Mouse (Mus musculus) cerebellum, adult 11 months (tissue): Measurements from ENCODE around the gene Gm4631.
"Not testable (repeated sequence)": the region's sequence is repeated elsewhere in the genome, so short reads cannot be mapped to it uniquely, and the experiment has no call there.

Source experiments
- DNase-seq: peaks from one replicate; pipeline ENCODE4 v3.0.0; 2022

The Gm4631 gene

DNA sequence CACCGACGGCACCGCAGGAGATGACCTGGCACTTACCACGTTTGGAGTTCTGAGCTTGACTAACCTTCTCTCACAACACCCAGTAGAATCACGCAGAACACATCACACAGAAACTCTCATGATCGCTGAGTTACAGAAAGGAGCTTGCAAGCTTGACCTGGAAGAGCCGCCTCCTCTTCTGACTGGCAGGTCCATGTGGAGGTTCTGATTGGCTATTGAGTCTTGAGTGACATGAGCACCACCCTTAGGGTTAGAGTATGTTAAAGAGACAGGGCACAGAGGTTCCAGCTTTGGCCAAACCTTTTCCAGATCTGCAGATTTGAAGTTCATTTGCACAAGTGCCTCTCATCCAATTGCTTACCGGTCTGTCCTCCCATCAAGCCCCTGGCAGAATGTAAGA, at the start of gene Gm4631:
Gm4631 (minus strand) TSS at position 101 of the 400 bp plus-strand sequence.
- DNase-seq, result not testable (repeated sequence)

DNA sequence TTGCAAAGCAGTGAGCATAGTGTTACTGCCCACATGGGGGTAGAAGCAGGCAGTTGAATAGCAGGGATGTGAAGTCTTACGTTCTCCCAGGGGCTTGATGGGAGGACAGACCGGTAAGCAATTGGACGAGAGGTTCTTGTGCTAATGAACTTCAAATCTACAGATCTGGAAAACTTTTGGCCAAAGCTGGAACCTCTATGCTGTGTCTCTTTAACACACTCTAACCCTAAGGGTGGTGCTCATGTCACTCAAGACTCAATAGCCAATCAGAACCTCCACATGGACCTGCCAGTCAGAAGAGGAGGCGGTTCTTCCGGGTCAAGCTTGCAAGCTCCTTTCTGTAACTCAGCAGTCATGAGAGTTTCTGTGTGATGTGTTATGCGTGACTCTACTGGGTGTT, 34.1 kb upstream of the Gm4631 start, which contains the start of gene Zfp968:
Zfp968 (plus strand) TSS at position 301 of the 400 bp plus-strand sequence.
- not testable (repeated sequence) for DNase-seq

DNA sequence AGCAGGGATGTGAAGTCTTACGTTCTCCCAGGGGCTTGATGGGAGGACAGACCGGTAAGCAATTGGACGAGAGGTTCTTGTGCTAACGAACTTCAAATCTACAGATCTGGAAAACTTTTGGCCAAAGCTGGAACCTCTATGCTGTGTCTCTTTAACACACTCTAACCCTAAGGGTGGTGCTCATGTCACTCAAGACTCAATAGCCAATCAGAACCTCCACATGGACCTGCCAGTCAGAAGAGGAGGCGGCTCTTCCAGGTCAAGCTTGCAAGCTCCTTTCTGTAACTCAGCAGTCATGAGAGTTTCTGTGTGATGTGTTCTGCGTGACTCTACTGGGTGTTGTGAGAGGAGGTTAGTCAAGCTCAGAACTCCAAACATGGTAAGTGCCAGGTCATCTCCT, 63.2 kb downstream of the Gm4631 start, which contains the start of gene Gm14440:
Gm14440 (plus strand) TSS at position 301 of the 400 bp plus-strand sequence.
- DNase-seq, result not testable (repeated sequence)
